Mouse (Mus musculus) B cell, adult 2 months (primary cell): Measurements from ENCODE around the gene Fam173a.
"Not testable (repeated sequence)": the region's sequence is repeated elsewhere in the genome, so short reads cannot be mapped to it uniquely, and the experiment has no call there.

ENCODE experiments used
- DNase-seq, 2 experiments: peaks; one replicate each; pipeline ENCODE4 v3.0.0; 2022

Gene Fam173a

DNA sequence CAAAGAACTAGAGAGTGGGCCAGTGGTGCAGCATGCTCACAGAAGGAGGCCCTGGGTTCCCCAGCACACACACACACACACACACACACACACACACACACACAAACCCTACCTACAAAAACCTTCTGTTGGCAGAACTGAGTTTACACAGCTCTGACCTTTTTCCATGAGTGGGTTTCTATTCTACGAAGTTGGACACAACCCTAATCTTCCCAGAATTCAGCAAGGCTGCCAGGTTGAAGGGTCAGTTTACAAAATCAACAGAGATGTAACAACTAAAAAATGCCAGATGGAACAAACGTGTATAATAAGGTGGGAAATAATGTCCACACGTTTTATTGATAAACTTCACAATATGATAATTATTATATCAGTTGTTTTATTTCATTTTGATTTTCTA lies 35.0 kb downstream of the Fam173a start:
- no peak for DNase-seq

DNA sequence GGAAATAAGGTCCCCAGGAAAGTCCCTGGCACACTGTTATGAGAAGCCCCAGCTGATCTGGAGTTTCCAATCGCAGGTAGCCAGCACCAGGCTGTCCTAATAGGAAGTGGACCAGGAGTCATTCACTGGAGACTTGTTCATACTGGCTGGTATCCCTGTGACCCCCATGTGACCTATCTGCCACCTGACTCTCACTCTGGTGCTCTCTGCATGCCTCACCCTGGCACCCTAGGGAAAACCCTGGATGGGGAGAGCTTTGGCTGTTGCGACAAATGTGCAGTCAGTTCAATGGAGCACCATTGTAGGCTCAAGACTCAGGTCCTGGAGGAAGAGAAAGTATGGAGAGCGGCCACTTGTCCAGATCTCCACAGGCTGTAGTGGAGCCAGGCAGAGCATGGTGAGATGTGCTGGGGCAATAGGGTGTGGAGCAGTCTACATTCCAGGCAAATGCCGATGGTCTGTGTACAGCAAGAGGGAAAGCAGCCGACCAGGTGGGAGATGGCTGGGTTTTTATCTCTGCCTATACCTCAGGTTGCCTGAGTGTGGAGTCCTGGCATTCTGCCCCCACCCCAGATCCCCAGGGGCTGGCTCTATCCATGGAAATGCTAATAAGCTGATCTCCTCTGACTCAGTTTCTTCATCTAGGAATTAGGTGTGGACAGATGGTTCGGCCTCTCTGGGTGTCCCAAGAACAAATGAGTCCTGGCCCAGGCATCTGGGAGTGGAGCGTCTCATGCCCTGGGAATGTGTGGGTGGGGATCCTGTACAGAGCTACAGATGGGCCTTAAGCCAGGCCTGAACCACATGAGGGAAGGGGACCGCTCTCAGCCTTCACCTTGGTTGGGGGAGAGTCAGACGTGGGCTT lies 36.1 kb downstream of the Fam173a start:
- DNase-seq: no peak

DNA sequence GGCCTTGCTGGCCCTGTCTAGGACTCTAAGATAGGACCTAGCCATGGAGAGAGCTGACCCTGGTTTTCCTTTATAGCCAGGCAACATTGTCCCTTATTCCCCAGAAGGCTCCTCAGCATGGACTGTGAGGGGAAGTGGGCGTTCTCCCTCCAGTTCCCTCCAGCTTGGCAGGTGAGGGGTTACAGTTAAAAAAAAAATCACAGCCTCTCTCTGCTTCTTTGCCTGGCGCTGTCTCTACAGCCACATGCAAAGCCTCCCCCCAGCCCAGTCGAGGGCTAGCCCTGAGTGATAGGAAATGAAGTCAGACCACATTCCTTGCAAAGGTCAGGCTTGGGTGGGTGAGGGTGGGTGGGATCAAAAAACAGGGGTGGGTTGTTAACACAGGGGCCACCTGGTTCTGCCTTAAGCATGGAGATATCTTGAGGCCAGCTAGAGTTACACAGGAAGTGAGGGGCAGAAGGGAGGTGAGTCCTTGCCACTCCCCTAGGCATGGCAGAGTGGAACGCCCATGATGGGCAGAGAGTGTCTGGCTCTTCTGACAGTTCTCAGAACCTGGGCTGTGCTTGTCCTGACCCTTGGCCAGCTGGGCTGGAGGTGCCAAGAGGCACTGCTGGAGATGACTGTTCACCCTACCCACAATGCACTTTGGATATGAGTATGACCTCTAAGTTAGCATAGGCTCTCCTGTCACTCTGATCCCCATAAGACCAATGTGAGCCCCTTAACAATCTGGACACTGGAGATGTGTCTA lies 36.9 kb downstream of the Fam173a start:
- no peak for DNase-seq

DNA sequence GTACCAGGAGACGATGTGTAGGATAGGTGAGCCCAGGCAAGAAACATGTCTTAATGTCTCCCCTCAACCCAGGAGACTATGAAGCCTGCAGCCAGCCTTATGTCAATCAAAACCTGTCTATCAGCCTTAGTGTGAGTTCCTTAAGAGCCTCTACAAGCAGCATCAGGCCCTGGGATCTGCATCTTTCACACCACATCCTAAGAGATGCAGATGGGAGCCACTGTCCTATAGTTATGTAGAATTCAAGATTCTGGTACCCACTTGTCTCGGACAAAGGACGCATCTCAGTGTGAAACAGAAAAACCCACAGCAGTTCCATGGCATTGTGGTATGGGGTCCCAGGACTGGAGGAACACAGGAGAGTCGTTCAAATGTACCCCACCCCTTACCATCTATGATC lies 37.6 kb downstream of the Fam173a start:
- DNase-seq: no peak

DNA sequence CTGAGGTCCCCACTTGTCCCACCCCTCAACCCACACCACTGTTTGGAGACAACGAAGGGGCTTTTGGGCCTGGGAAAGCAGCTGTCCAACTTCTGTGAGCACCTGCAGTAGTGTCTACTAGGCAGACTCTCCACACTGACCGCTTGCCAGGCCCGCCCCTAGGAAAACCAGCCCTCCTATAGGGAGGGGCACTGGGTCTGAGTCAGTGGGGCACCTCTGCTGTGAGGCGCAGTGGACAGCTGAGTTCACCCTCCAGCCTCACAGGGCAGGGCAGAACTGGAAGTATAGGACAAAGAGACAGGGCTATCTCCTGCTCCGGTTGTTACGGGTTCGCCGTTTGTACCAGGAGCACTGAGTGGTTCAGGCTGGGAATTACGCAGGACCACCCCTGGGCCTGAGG lies 38.5 kb downstream of the Fam173a start, which contains the start of gene Msln:
Msln (minus strand) TSS at position 138 of the 400 bp plus-strand sequence.
- DNase-seq: no peak

DNA sequence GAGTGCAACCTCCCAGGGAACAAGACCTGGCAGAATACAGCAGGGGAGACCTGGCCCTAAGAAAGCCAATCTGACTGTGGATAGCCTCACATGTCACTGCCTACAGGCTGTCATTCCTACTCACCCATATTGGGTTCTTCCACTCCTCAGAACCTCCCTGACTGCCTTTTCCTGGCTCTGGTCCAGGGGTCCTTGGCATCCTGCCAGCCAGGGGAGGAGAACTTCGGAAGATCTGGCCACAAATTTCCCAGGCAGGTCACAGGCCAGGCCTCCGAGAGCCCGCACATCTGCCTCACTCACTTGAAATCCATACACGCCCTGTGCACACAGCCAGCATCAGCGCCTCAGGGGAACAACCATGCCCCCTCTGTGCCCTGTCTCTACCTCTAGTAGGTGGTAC lies 41.3 kb downstream of the Fam173a start:
- DNase-seq: no peak

DNA sequence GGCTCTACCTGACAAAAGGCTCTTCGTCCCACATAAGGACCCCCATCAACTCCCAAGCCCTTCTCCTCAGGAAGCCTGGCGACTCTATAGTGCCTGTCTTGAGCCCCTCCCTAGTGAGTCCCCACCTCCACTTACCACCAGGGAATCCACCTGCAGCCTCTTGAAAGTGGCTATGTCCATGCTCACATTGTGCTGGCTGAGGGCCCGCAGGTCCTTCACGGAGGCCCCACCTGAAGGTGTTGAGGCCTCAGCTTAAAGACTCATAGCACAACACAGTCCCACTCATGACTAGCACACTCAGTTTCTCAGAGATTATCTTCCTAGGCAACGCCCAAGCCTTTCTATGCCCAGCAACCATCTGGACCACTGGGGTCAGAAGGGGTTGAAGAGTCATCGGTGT lies 43.4 kb downstream of the Fam173a start:
- no peak for DNase-seq

DNA sequence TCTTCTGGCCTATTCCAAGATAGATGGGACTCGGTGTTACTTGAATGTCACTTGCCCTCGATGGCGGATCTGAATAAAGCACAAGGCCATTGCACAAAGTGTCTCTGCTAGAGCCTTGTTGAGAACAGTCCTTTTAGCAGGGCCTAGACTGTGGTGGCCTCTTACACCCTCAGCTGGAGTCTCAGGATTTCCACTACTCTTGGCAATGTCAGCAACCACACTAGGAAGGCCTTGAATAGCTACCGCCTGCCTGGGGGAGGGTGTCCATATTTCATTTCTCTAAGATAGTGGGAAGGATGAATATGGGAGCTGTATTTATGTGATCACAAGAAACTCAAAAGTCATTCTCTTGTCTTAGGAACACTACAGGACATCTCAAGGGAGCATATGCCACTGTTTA lies 44.5 kb downstream of the Fam173a start:
- no peak for DNase-seq

DNA sequence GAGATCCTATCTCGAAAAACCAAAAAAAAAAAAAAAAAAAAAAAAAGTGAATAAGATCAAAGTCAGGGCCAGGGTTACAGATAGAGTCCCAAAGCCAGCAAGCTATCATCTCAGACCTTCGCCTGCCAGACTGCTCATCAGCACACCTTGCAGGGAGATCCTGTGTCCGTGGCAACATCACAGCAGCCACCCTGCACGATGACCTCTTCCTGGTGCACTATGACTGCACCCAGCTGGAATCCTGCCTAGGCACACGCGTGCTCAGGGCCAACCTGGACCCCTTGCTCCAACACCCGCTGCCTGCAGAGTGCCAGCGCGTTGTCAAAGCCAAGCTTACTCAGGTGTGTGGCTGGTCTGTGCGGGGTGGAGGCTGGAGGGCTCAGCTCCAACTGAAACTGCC lies 48.4 kb downstream of the Fam173a start:
- no peak for DNase-seq

DNA sequence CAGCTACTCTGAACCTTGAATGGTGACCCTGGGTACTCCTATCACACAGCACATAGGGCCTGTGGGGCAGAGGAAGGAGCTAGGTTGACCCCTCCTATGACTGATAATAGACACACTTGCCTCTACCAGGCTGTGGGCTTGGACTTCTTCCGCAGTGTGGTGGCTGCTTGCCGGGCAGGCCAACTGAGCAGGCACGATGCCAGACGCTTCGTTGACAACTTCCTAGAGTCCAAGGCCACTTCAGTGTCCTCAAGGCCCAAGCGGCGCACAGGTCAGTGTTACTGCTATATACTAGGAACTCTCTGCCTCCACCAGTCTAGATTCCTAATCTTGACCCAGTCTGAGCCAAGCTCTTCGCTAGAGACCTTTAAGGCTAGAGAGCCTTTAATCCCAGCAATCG lies 48.9 kb downstream of the Fam173a start:
- DNase-seq: no peak

DNA sequence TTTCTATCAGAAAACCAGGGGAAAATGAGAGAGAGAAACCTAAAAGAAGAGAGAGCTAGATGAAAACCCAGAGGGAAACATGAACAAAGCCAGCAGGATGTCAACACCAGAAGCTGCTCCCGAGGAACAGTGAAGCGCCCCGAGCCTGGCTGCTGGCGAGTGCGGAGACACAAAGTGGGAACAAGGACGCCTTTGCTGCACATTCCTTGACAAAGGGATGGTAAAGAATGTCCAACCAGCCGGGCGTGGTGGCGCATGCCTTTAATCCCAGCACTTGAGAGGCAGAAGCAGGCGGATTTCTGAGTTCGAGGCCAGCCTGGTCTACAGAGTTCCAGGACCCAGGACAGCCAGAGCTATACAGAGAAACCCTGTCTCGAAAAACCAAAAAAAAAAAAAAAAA lies 51.2 kb downstream of the Fam173a start:
- DNase-seq: not testable (repeated sequence)
